Mouse (Mus musculus) frontal cortex, adult (tissue): ENCODE data around the gene Maml3.

ENCODE experiments used
- ATAC-seq: cut with Nextera tagmentation; 2 replicates; pipeline ENCODE4 v1.9.2; 2017; ENCODE audit warnings: mild to moderate bottlenecking, moderate library complexity, mixed read lengths; ENCODE audit not compliant: low TSS enrichment

The Maml3 gene

DNA sequence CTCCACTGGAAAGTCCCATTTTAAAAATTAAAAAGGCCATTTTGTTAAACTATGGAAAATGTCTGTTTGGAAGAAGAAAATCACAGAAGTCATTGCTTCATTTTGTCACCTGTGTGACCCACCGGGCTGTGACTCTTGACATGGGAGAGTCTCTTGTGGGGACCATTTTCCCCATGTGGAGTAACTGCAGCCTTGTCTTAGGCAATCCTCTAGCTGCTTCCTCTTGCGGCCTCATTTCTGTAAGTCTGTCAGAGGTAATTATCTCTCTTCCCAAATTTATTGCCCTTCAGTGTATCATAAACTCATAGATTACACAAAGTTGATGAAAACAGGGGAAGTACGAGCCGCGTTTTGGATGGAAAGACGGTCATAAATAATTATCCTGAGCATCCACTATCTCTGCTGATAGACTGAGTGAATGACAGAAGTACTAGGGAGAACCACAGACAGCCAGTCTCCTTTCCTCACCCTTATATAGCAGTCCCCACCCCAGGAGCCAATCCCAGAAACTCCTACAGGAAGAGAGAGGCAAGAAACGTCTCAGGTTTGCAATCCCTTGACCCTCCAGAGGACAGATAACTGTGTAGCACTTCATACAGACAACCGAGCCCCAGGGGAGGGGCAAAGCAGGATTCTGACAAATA is 14.5 kb downstream of the Maml3 start:
- no peak for ATAC-seq

DNA sequence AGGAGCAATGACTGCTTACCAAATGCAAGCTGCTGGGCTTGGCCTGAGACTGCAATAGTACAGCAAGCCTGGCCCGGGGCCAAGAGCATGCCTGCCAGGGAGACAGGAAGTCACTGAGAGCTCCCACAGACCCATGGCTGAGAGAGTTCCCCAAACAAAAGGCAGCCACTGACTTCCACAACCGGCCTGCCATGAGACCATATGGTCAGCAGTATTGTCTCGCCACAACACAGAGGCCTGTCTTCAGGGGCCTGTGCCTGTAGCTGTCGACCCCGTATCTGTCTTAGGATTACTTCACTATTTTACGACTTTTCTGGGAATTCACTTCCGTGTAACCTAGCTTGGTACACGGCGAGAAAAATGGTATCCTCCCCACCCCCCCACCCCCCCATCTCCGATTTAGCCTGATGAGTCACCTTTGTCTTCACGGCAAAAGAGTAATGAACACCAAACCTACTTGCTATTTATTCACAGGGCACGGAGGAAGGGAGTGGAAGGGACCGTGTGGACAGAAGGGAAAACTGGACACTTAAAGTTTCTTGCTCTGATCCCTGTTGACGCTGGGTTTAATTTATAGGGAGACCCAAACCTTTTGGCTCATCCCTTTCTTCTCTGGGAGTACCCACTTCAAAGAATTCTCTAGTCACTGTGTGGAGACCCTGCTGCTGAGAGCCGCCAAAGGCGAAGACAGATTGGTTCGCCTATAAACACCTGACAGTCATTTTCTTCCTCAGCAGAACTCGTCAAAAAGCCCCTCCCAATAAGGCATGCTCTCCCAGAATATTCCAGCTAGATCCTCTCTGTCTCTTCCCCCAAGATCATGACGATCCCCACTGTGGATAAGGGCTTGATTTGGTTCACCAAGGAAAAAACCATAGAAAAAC is 16.2 kb downstream of the Maml3 start:
- ATAC-seq, result peak; percentile 64

DNA sequence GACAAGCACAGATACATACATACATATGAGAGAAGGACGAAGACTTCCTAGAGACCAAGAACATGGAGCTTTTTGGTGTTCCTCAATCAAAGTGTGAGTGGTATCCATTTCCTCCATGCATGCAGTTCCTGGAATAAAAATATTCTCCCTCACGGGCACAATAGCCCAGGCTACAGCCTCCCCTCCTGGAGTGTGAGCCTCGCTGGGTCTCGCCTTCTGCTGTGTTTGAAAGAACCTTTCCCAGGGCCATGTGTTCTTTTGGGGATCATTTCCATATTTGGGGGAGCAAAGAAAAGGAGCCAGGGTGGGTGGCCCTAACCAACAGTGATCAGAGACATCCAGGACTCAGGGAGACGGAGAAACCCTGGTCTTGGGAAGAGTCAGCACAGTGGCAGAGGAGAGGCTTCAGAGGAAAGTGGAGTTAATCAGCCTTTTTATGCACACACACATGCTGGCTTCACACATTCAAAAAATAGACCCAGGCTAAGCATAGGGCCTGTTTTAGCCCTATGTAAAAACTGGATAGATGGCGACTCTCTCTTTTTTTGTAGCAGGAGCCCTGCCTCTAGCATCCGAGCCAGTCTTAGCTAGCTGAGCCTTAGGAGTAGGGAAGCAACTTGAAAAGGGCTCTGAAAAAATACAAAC is 17.1 kb downstream of the Maml3 start:
- peak; percentile 83 for ATAC-seq

DNA sequence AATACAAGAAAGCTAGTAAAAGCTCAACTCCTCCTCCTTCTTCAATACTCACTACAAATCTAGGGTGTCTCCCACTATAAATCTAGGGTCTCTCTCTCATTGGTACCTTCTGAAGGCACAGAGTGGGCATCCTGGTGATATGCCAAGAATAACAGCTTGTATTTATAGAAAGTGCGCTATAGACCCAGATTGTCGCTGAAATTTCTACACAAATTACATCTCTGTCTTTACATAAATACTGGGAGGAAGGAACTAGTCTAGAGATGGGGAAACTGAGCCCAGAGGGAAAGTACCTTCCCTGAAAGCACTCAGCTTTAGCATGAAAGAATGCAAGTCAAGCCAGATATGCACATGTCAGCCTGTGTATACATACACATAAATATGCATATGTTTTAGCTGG is 26.1 kb downstream of the Maml3 start:
- no peak for ATAC-seq

DNA sequence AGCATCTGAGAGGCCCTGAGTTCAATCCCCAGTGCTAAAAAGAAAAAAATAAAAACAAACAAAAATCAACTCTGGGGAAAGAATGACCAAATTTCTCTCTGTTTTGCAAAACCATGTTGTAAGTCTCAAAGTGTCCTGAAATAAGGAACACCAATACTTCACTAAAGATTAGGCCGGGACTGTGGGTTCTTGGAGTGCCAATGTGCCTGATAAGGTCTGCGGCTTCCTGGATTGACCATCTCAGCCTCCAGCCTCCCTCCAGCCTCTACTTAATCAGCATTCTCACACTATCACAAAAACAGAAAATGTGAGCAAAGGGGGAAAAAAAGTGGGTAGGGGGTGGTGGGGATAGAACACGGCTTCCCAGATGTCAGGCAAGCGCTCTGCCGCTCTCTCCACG is 30.9 kb downstream of the Maml3 start:
- no peak for ATAC-seq

DNA sequence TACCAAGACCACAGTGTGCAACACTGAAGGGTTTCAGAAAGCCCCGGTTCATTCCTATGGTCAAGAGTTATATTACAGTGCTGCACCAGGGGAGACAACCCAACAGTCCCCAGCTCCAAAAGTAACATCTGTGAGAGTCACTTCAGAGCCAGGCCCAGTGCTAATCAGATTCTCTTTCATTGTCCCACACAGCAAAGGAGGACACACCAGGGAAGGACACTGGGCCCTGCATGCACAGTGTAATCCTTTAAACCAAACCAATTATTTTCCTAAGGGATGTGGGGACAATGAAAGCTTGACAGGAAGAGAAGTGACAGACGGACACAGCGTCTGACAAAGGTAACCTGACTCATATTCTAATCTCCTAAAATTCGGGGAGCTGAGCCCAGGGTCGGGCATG is 32.9 kb downstream of the Maml3 start:
- no peak for ATAC-seq

DNA sequence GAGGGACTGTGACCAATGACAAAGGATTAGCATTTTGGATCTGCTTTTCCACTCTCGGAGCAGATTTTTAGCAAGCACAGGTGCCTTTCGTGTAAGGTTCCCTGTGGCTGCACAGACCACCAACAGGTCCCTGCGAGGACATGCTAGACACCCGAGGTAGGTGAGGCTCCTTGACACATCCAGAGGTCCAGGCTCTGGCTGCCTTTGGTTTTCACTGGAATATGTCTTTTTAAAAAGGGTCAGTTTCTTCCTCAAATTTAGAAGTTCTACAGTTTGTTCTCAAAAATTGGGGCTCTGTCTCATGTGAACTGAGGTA is 34.8 kb downstream of the Maml3 start:
- no peak for ATAC-seq

DNA sequence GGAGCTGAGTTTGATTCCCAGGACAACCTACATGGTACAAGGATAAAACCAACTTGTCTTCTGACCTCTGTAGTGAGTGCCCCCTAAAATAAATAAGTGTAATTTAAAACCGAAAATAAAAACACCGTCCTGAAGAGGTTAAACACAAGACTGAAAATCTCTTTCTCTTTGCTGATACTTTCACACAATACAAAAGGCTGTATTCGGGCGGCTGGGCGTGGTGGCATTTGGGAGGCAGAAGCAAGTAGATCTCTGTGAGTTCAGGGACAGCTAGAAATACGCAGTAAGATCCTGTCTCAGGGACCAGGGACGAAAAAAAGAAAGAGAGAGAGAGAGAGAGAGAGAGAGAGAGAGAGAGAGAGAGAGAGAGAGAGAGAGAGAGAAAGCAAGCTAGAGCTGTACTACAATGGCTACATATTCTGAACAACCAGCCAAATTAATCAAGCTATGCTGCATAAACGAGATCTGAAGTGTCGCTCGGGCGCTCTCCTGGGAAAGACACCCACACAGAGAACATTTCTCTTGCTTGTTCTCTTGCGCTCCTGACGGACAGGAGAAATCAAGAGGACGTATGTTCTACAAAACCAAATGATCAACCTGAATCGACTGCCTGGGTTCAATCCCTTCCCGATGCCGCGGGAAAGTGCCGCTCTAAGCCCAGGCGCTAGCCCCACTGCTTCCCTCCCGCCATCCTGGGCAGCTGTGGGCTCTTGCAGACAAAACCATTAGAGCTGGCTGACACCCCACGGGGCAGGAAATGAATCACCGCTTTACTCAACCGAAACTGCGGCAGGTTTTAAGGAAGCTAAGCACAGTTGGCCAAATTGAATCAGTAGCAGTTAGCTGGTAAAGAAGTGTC is 35.3 kb downstream of the Maml3 start:
- ATAC-seq, result peak; percentile 94

DNA sequence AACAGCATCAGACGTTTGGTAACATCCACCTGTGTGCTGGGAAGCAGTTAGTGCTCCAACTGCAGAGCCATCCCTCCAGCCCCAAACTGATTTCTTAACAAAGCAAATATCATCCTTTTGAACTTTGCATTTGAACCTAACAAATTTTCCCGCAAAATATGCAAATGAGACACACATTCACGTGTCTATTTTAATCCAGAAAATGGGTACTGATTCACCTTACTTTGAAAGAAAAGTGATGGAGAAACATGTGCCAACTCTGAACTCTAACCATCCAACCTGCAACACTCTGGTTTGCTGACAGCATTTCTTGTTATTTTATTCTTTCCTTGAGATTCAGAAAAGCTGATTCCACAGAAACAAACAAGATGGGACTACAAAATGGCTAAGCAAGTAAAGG is 36.0 kb downstream of the Maml3 start:
- ATAC-seq, result no peak

DNA sequence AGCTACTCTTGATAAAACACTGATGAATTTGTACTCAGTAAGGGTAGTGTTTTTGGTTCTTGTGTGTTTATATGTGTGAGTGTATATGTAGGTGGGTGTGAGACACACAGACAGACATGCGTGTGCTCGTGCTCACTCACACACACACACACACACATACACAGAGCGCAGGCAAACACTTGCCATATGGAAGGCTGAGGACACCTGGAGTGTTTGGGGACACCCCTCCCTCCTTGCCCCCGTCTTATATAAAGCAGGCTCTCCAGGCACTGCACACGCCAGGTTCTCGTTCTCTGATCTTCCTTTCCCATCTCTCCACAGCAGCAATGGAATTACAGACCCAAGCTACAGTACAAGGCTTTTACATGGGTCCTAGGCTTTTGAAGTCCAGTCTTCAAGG is 37.7 kb downstream of the Maml3 start:
- ATAC-seq, result no peak

DNA sequence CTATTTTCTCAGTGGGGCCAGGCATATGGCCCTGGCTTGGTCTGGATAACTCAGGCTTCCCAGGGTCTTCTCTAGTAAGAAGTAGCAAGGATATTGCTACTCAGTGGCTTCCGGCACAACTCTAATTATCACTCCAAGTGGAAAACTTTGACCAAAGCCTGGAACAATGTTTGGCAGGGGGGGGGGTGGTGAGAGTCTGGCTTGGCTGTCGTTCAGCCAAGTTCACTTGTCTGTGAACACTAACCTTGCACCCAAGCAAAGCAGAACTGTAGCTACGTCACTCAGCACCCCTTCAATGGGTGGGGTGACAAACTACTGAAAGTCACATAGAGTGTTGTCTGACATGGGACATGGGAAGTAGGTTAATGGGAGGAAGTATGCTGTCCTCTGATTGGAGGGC is 38.7 kb downstream of the Maml3 start:
- ATAC-seq, result no peak

DNA sequence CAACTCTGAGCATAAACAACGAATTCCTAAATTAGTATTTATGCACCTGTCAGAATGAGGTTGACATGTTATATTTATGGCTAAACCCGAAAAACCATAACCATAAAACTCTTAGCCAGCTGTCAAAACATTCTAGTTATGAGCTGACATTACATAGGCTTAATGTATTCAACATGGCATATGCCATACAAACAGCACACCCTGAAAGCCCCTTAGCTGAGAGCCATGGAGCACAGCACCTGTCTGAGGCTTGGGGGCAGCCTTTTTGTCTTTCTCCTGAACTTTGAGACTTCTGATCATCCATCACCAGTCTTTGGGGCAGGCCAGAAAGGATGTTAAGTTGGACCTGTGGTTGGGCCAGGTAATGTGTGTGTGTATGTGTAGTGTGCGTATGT is 41.6 kb downstream of the Maml3 start:
- ATAC-seq, result no peak

DNA sequence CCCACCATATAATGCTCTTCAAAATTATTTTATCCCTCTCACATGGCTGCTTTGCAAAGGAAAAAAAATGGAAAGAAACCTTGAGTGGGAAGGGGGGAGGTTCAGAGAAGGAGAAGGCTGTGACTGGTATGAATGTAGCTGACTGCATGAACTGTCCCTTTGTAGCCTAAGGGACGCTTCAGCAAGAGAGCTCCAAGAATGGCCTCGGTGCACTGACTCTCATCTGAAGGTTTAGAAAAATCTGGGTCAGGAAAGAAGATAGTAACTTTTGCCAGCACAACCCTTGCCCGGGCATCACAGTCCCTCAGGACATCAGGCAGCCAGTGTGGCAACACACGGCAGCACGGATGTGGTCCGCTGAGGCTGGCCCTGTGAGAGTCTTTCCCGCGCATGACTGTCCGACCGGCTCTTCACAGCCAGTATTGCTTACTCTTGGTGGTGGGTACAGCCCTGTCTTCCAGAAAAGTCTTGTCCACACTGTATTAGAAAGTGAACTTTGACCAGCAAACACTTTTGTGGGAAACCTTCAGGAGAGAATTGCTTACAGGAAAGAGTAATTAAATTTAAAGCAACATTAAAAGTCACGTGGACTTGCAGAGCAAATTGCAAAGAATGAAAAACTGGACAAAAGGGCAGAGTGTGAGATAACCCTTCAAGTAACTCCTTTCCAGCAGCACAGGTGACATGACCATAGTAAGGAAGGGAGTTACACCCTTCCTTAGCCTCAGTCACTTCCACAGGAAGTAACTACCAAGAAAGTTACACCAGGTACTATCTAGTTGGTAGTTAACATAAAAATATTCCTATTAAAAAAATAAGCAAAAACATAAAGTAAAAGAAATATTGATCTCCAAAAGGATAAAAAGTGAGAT is 42.3 kb downstream of the Maml3 start:
- ATAC-seq, result no peak

DNA sequence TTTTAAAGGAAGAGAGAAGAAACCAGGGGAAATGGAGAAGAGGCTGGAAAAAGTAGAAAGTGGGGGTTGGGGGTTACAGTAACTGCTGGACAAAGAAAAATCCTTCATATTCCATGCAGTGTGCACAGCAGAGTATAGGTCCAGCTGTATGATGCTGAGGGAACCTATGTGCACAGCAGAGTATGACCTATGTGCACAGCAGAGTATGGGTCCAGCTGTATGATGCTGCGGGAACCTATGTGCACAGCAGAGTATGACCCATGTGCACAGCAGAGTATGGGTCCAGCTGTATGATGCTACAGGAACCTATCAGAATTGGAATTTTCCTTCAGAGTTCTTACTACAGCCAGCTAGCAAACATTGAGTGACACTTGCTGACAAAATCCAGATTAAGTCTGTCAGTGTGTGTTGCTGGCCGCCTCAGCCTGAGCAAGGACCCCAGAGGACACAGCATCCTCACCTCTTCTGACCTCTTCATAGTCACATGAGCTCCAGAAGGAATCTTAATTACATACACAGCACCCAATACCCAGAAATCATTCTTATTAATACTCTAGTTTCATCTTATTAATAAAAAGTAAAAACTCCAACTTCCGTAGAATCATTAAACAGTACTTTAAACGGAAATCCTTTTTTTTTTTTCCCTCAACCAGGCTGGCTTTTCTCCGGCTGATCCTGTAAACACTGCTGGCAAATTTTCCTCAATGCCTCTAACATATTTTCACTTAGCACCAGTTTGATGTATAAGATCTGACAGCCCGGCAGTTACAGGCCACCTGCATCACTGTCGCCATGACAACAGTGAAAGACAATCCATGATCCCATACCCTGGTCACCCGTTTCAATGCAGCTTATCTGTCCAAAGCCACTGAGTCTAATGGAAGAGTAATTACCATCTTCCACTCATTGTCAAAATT is 43.1 kb downstream of the Maml3 start:
- ATAC-seq, result no peak

DNA sequence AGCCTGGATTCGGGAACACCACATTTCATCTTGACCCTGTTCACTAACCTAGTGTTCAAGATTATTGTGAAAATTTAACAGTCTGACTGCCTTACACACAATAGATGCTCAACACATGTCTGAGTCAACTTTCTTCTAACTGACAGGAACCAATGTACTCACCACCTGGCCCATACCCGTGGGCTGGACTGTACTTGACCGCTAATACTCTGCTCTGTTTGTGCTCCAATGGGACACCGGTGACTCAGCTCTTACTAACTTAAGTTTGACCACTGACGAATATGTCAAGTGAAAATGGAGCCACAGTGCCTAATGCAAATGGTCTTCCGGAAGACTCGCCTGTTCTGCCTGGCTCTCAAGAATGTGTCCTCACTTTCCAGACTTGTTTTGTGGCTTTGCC is 44.0 kb downstream of the Maml3 start:
- ATAC-seq, result no peak

DNA sequence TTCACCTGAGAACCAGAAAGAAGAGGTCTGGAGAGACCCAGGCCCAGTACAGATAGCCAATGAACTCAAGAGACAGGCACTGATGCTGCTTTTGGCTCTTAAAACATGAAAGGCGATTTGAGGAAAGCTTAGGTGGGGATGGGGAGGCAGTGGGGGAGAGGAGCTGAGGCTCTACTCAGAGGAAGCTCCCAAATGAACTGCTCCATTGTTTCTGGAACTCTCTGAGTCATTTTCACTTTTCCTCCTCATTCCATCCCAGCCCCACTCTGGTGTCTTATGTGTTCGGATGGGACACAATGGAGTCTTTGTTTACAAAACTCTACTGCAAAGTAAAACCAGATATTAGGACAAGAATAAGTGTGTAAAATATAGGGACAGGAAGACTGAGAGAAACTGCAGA is 53.1 kb downstream of the Maml3 start:
- ATAC-seq, result no peak

DNA sequence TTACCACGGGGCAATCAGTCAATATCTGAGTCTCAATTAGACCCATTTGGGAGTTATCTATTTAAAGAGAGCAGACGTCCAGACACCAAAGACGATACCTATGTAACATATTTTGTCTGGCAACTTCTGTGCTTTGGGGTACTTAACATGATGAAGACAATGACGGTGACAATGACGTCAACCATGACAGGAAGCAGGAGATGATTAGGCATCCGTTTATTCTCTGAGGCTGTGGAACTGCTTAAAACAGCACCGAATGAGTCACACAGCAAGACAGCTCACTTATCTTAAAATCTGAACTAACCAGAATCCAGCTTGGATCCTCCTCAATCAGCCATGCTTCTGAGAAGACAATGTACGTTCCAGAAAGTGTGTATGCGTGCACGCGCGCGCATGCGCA is 56.8 kb downstream of the Maml3 start:
- ATAC-seq, result peak; percentile 29; the same call in 1 of the 2 replicates

DNA sequence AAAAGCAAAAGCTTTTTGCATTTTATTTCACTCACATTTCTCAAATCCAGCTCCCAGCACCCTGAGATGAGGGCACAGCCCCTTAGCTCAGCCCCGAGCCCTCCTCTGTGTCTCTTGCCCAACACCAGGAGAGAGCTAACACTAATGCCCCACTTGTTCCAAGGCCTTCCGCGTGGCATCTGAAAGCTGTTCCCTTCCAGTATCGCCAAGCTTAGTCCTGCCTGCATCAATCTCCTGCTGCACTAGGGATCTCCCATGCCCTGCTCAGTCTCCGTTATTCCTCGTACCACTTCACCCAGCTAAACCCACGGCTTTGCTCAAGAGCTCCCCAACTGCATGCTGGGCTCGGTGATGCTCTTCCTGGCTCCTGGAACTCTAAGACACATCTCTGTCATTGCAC is 57.3 kb downstream of the Maml3 start:
- ATAC-seq, result no peak

DNA sequence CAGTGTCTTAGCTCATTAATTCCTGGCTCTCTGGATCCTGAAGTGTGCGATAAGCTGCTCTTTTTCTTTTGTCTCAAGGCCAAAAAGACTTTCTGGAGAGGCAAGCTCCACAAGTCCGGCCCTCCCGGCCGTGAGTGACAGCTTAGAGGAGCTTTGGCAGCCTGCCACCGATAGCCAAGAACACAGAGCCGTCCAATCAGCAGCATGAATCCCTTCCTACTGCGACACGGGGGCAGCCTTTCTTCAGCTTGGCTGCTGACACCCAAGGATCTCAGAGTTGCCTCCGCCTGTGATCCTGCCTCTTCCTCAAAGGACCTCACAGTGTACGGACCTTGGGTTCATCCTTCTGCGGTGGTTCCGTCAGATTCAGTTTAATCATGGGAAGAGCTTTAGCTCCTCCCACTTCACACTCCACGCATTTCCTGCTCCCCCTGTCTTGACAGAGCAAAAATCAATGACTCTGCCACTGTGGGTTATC is 57.9 kb downstream of the Maml3 start:
- peak; percentile 53 for ATAC-seq
